Mouse (Mus musculus) layer of hippocampus, adult 11-12 months (tissue): ENCODE measurements around the gene Cdk18.

Source experiments
- DNase-seq: peaks from one replicate; pipeline ENCODE4 v3.0.0; 2022; ENCODE audit warnings: low spot score

Cdk18 gene

DNA sequence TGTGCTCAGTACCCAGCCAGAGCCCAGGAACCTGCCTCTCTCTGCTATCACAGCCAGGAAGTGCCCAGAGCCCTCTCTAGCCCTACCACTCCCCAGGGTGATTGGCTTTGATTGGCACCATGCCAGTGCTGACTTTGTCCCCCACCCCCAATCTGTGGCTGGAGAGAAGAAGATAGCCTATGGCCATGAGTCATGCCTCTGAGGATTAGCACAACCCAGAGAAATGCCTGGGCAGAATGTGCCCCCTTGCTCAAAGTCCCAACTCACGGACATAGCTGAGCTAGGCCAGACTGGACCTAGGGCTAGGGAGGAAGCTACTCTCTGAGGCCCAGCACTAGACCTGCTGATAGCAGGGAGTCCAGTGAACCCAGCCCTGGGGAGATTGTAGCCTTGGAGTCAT, 10.7 kb upstream of the Cdk18 start:
- no peak for DNase-seq

DNA sequence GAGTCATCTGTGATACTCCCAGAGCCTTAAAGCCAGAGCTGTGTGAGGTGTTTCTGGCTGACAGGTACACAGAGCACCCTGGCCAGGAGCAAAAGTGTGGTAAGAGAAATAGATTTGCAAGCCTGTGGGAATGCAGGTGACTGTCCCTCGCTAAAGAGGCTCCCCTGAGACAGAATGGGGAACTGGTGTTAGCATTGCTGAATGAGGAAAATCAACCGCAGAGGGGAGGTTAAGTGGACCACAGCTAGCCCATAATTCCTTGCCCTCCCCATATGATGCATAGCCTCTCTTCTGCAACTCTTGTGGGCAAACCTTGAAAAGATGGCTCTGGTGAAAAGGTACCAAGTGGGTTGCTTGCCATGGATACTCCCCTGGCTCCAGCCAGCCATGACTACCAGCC, 9.9 kb upstream of the Cdk18 start:
- no peak for DNase-seq

DNA sequence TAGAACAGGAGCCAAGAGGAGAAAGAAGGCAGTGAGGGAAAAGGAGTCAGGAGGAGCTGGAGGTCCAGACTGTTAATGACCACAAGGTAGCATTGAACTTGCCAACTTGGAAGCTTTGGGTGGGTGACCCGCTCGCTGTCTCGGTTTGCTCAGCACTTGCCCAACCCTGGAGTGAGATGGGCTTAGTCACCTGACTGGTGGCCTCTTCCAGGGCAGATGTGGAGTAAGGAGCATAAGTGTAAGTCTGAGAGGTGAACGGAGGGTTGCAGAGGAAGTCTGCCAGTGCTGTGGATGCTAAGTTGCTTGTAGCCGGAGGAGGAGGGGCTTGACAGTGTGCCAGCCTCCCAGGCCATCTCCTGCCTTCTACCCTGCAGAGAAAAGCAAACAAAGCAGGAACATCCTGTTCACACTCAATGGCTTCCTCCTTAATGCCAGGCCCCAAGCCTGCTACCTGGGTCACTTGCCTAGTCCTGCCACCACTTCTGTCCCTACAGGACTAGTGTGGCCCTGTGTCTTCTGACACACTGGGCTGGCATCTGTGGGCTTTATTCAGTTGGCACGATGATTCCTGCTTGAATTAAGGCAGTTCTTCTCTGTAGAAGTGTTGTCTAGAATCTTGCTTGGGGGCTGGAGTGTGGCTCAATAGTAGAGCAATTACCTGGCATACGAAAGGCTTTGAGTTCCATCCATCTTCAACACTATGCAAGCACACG, 6.6 kb upstream of the Cdk18 start:
- DNase-seq: no peak

DNA sequence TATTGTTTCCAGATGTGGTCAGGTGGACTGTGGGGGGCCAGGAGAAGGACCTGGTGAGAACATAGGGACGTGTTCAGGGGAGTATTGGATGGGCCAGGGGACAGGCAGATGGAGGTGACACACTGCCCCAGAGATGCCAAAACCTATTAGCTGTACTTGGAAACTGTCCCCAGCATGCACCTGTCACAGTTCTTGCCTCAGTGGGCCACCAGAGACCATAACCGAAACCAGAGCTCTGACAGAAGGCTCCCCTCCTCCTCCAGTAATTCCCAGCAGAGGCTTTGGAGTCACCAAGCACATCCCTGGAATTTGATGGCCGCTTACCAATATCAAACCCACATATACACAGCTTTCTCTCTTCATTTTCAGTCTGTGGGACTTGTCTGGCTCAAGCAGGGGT, 5.4 kb upstream of the Cdk18 start:
- DNase-seq: no peak

DNA sequence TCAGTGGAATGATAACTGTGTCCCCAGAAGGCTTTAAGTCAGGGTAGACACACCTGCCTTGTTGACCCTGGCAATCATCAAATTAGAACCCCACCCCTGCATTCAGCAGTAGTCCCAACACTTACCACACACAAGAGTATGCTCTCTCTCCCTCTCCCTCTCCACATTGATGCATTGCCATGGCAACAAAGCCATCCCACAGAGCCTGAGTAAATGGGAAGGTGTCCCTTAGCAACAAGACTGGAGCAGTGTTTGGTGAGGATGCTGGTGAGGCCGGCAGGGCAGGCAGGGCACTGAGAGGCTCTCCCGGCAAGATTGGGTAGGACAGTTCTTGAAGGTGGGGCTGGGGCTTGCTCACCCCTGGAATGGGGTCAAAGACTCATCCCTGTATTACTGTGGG, 4.7 kb upstream of the Cdk18 start:
- peak; percentile 67 for DNase-seq

DNA sequence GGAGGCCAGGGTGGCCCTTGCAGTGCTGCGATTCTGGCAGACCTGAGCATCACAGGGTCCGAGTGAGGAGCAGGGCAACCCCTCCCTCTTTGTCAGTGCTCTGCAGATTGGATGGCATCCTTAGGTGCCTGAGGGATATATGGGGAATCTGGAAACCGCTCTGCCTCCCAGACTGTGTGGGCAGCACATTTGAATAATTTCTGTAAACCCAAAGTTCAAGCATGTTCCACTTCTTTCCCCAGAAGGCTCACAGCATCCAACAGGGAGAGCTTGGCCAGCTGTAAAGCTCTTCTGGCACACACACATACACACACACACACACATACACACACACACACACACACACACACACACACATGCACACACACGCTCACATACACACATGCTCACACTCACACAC, 4.2 kb upstream of the Cdk18 start:
- DNase-seq: no peak

DNA sequence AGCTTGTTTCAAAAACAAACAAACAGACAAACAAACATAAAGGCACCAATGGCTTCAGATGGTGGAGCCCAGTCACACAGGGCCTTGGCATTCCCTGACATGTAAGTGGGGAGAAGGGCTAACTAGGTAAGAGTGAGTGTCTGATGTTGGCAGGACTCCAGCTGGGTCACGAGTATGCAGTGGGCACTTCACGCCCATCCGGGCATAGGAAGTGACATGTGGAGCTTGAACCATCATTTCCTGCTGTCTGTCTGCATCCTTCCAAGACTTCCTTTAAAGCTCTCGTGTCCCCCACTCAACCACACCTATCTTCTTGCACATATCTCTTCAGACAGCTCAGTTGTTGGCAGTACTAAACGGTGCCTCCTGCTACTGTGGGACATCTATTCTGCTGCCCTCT, 3.6 kb upstream of the Cdk18 start:
- DNase-seq: no peak

DNA sequence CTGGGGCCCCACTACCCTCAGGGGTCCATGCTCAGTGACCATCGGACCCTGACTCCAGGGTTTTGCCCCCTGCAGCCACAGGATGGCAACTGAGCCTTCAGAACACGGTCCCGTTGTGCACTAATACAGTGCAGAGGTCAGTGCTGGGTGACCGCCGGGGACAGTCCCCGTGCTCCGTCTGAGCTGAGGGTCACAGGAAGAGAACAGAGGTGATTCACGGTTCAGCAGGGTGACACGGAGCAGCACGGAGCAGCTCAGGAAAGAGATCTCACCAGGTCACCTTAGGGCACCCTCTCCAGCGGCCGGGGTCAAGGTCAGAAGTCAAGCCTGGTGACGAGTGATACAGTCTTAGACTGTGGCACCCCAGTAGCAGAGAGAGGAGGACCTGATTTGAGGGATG, 2.3 kb upstream of the Cdk18 start:
- DNase-seq: no peak

DNA sequence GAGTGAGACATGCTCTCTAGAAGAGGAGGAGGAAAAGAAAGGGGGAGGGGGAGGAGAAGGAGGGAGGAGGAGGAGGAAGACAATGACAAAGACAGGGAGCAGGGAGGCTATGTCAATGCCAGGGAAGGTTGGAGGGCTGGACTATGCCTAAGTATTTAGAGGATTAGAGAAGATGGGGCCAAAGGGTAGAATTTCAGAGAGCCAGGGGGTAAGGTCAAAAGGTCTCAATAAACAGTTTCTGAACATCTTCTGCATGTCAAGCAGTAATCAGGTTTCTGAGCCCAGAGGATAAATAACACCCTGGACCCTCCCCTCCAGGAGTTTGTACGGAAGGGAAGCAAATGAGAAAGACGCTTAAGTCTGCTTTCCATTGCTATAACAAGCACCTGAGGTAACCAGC, 1.7 kb upstream of the Cdk18 start:
- no peak for DNase-seq

DNA sequence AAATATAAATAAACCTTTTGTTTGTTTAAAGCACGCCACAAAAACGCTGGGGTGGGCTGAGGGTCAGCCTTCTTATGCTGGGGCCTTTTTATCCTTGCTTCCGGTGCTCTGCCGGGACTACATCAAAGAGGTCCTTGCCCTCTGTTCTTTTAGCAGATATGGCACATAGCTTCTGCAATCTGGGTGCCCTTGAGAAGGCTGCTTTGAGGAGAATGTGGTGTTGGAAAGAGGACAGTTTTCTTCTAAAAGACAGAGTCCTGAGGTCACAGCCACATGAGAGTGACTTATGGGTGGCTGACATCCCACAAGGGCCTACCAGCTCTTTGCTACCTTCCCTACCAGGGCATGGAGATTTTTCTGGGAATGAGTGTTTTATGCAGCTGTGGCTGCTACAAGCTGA, 1.1 kb upstream of the Cdk18 start:
- DNase-seq: no peak

DNA sequence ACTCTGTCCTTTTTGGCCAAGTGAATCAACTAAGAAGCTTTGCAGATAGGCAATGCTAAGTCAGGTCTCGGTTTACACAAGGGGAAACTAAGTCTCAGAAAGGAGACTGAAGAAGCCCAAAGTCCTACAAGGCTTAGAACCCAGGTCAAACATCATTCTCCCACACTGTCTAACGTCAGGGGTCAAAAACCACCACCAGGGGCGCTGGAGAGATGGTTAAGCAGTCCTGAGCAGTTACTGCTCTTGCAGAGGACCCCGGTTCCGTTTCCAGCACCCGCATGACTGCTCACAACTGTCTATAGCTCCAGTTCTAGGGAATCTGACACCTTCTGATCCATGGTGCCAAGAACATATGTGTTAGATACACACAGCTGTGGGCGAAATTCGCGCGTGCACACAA, 687 bp upstream of the Cdk18 start:
- no peak for DNase-seq

DNA sequence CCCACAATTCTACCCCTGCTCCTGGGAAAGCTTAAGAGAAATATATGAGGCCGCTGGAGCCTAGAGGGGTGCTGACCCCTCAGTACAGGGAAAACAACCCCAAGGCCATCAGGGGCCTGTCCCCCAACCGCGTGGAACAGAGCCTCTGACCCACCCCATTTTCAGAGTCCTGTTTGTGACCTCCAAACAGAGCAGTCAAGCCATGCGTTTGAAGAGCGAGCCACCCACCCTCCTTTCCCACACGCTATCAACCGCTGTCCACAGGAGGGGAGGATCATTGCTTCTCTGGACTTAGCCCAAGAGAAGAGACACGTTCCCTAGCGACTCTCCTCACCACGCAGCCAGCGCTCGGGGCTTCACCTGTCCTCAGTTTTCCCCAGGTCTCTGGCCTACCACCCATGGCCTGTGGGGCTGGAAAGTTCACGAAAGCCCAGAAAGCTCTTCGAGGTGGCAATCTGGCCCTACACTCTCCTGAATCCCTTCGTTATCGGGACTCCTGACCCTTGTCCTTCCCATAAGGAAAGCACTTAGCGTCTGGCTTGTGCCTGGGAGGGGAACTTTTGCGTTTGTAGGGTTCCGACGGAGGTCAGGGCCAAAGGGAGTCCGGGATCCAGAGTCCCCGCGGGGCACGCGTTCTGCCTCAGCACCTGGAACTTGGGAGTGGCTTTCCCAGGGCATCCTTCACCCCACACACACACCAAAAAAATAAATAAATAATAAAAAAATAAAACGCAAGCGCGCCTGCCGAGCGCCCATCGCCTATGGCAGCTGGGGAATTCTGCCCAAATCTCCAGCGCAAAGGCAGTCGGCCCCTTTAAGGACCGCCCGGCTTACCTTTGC, 688 bp downstream of the Cdk18 start:
- no peak for DNase-seq

DNA sequence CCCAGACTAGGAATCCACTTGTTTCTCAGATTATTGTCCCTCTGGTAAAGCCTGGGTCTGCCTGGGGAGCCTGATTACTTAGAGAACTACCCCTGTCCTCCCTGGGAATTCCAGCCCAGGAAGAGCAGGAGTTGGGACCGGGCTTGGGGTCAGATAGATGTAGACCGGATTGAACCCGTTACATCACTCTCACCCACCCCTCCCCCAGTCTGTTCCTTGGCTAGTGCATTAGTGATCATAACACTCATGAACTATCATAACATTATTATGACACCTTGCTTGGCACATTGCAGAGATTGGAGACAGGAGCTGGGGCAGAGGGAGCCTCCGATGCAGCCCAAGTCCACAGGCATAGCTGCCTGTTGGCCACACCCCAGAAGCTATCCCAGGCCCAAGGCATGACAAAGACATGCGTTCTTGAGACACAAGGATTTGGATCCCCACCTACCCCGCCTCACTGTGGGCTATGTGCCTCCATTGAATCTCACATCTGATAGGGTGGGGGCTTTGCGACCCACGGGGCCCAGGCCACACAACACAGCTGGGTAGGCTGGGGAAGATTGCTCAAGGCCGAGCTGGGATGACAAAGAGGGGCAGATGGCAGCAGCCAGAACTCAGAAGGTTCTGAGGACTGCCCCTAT, 1.4 kb downstream of the Cdk18 start:
- no peak for DNase-seq

DNA sequence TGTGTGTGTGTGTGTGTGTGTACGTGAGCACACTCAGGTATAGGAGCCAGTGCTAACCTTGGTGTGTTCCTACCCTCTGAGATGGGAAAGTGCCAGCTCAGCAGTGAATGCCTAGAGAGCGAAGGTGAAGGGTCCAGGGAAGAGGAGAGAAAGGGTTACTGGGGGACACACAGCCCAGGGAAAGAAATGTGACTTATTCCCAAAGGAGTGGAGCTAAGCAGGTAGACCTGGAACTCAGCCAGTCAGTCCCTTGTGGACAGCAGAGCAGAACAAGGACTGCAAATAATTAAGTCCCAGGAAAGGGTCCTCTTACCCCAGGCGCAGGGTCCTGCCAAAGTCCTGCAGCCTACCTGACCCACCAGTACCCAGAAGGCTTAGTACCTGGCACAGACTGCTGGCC, 2.6 kb downstream of the Cdk18 start:
- DNase-seq: no peak

DNA sequence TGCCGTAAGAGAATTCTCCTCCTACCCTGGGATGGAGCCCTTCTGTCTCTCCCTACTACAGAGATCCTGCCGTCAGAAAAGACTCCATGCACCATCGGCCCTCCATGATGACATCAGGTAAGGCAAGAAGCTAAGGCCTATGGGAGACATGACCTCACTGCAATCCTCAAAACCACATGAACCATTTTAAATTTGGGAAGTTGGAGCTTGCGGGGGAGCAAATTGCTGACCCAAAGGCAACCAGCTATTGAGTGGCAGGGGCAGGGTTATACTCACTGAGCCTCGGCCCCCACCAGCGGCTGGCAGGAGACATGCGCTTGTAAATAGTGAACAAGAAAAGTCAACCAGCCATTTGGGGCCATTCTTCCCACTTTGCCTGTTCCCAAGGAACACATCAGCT, 3.9 kb downstream of the Cdk18 start:
- no peak for DNase-seq

DNA sequence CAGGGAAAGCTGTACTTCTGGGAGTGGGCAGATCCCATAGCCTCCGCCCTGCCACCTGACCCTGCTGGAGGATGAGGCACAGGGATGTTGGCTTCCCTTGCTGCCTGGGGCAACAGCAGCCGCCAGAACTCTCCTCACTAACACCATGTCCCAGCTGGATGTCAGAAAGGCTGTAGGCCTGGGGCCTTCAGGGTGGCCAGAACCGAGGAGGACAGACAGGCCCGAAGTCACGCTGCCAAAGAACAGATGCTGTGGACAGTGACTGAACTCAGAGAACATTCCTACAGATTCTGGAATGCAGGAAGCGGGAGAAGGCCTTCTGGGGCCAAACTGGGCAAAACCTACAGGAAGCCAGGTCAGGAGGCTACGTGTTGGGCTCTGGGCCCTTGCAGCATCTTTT, 11.2 kb downstream of the Cdk18 start:
- no peak for DNase-seq

DNA sequence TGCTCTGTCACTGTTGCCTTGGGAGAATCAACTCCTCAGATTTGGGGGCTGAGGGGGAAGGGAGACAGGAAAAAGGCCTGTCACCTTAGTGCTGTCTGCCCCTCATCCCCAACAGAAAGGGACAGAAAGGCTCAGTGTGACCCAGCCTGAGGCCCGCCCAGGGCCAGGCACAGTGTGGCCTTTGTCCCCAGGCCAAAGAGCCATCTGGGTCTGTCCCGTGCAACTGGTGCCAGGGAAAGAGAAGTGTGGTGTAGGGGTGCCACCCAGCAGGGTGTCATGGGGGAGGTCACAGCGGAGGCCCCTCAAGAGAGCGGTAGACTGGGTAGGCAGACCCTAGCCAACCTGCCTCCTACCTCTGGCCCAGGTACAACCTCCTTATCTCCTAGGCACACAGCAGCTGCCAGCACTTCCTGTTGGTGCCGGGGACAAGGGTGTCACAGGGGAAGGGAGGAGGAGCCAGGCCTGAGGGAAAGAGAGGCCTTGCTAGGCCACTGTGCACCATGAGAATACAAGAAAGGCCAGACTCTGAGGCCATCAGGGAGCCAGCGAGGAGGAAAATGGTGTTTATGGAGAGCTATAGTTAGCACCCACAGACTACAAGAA, 13.6 kb downstream of the Cdk18 start:
- DNase-seq: peak; percentile 62

DNA sequence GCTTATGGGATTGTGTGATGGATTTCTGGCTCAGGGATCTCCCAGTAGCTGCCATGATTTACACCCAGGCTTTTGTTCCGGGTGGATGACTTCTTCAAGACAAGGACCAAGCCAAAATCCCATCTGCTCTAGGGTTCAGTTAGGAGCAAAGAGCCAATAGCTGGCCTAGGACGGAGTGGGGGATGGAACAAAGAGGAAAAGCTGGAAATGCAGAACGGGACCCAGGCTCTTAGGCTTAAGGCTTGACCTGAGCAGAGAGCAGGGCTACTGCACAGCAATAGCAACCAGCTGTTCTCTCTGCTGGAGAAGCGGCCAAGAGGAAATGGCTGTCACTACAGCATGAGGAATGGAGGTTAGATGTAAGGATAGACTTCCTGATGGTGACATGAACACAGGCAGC, 14.2 kb downstream of the Cdk18 start:
- DNase-seq: no peak

DNA sequence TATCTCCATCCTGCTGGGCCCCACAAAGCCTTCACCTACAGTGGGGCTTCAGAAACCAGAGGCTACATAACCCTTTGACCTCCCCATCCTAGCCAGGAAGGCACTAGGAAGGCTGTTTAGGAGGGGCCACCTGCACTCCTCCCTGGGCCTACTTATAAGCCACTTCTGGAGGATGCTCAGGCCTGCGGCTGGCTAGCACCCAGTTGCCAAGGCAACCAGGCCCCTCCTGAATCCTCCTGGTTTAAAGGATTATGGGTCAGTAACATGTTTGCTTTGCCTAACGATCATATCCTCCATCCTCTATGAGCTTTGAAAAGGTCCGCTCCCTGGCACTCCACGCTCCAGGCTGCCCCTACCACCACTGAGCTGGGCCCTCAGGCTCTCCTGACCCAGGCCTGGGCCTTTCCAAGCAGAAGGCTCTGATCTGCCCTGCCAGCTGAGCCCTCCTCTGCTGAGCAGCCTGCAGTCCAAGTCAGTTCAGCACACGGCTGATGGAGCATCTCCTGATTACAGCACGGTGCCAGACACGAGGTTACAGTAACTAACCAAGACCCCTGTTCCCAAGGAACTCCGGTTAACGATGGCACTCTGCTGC, 16.0 kb downstream of the Cdk18 start:
- DNase-seq: no peak

DNA sequence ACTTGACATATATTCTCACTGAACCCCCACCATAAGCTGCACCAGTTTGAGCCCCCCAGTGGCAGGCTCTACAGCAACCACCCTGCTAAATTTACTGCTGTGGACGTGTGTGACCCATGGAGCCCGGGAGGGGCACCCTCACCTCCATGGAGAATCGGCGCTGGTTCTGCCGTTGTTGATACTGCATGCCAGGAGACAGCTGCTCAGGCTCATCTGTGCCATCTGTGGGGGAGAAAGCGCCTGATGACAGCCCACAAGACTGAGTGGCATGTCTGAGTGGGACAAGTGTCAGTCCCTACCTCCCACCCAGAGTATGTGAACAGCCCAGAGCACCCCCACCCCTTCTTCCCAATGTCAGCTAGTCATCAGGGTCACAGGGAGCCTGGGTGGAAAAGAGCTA, 17.6 kb downstream of the Cdk18 start:
- peak; percentile 54 for DNase-seq

DNA sequence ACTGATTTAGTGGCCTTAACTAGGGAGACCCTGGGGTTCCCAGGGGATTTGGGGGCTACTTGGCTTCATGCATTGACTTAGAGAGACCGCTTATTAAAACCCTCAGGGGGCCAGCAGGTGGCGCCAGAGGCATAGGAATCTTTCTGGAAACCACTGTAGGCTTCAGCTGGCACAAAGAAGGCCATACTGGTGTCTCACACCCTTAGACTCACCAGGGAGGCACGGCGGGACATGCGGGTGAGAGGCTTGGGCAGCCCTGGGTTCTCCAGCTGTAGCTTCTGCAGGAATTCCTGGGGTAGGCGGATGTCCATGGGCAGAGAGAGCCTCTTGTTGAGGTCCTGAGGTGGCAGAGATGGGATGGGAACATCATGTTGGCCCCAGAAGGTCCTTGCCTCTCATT, 18.2 kb downstream of the Cdk18 start:
- DNase-seq: peak; percentile 92

DNA sequence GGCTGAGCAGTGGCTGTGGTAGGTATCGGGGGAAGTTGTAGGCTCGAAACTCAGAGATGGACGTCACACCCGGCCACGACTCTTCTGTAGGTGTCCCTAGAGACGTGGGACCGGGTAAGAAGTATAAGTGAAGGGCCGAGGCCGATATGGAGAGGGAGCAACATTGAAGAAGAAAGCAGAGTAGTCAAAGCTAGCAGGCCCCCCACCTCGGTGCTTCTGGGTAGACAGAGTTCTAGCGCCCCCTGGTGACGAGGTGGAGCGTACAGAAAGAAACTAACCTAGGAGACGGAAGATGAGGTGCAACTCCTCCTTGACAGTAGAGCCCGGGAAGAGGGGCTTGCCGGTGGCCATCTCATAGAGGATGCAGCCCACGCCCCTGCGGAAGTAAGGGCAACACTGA, 22.9 kb downstream of the Cdk18 start:
- DNase-seq: peak; percentile 75

DNA sequence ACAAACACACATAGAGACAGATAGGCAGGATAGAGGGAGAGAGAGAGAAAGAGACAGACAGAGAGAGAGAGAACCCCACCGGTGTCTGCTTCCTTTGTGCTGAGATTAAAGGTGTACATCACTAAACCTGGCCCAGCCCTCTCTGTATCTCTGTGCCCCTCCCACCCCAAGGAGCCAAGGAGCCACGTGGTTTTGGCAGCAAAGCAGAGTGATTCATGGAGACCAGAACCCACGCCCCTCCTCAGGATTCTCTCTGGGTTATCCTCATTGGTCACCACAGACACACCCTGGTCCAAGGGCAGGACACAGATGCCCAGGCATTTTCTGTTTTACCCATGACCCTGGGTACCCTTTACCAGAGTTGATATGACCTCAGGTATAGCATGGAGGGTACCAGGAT, 26.4 kb downstream of the Cdk18 start:
- DNase-seq: no peak
